In the genomic region with DNA sequence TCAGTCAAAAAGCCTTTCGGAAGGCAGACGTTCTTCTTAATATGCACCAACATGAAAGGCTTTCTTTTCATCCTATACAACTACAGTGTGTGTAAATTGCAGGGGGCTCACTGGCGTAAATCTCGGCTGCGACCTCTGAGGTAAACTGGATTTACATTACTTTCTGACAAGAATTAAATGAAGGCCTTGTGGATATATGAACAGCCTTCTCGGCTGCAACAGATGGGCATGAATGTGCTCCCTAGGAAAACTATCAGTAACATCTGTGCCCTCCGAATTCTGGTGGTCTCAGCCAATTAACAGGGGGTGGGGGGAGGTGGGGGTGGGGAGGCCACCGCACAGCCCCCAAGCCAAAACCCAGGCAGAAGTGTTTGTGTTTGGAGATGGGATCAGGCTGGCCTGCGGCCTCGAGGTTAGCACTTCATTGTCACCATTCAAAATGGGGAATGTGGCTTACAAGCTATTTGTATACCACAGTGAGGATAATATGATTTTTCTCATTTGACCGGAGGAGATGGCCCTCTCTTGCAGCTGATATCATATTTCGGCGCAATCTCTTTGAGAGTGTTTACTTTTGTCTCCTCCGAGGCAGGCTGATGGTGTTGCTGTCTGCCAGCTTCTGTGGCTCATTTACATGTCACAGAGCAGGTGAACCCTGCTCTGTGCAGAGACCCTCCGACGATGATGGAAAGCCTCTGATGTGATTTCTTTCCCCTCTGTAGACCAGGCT, we compare ENCODE assay signal across 13 mouse cellular contexts. TPM values are rescaled to one million over a fixed set of nuclear protein-coding genes. Genes with fewer than 3 reads are reported as not detected.
A peak's percentile ranks its signal among the peaks of the same experiment; 100 is the strongest.
DNase-seq lines count a peak whose midpoint lies in the region; ATAC-seq lines count a peak whose summit lies in the region.
"Had no signal": no experiment of that assay in that cellular context is flagged by ENCODE, and none has a peak within 500 bp of the region (broad histone marks: within the 10 kb centered on the region; RNA-seq: fewer than 3 reads in every experiment).

No protein-coding gene starts in this region.

- H3K4me3 ChIP-seq in embryonic facial prominence, embryonic 10.5 days: 0 out of 2 replicates have a peak overlapping the region, but pooled peaks have one; percentile 13
- H3K4me3 ChIP-seq in forebrain, embryonic 11.5 days (ENCODE audit: low read depth, low read length): no peak overlapping the region
- H3K4me3 ChIP-seq in hindbrain, embryonic 15.5 days: no peak overlapping the region
- H3K4me3 ChIP-seq in neural tube, embryonic 13.5 days: no peak overlapping the region
- H3K4me3 ChIP-seq: embryonic facial prominence, embryonic 15.5 days; heart, embryonic 13.5 days; stomach, embryonic 15.5 days had no signal

- peak overlapping the region; percentile 9; the same call in 1 of the 2 replicates for H3K4me2 ChIP-seq in forebrain, embryonic 11.5 days (ENCODE audit: low read depth, low read length, severe bottlenecking)
- H3K4me2 ChIP-seq in hindbrain, embryonic 15.5 days: no peak overlapping the region
- H3K4me2 ChIP-seq in neural tube, embryonic 13.5 days: 0 out of 2 replicates have a peak overlapping the region, but pooled peaks have one; percentile 9
- H3K4me2 ChIP-seq: embryonic facial prominence, embryonic 15.5 days; heart, embryonic 13.5 days; stomach, embryonic 15.5 days had no signal

- peaks cover 80% of the 10 kb centered on the region for H3K27me3 ChIP-seq in embryonic facial prominence, embryonic 10.5 days (replicated peaks; ENCODE audit: low read depth, poor library complexity, severe bottlenecking)
- peaks cover 9% of the 10 kb centered on the region; the same call in 1 of the 2 replicates for H3K27me3 ChIP-seq in forebrain, embryonic 11.5 days (ENCODE audit: control insufficient read depth, insufficient read depth, low read length)
- H3K27me3 ChIP-seq in hindbrain, embryonic 15.5 days: peaks cover 9% of the 10 kb centered on the region
- H3K27me3 ChIP-seq in neural tube, embryonic 13.5 days: peaks cover 64% of the 10 kb centered on the region

- H3K9me3 ChIP-seq in embryonic facial prominence, embryonic 10.5 days: peaks cover 4% of the 10 kb centered on the region; the same call in 1 of the 2 replicates
- H3K9me3 ChIP-seq in forebrain, embryonic 11.5 days (ENCODE audit: control insufficient read depth, low read length): peaks cover 3% of the 10 kb centered on the region; the same call in 1 of the 2 replicates
- no peaks in the 10 kb centered on the region for H3K9me3 ChIP-seq in hindbrain, embryonic 15.5 days
- no peaks in the 10 kb centered on the region for H3K9me3 ChIP-seq in neural tube, embryonic 13.5 days
- H3K9me3 ChIP-seq: heart, embryonic 13.5 days; stomach, embryonic 15.5 days had no signal

- peak; percentile 58 for ATAC-seq in forebrain, embryonic 11.5 days (replicated peaks; ENCODE audit: low FRiP score)
- ATAC-seq in hindbrain, embryonic 15.5 days (ENCODE audit: low FRiP score, low read depth): 0 out of 2 replicates have a peak, but pooled peaks have one; percentile 38
- no peak for ATAC-seq in neural tube, embryonic 13.5 days (ENCODE audit: low read depth)
- ATAC-seq: intestine, embryonic 16.5 days had no signal

- no peak overlapping the region for H3K9ac ChIP-seq in forebrain, embryonic 11.5 days (ENCODE audit: low read length)
- no peak overlapping the region for H3K9ac ChIP-seq in hindbrain, embryonic 15.5 days
- H3K9ac ChIP-seq in neural tube, embryonic 13.5 days: no peak overlapping the region
- H3K9ac ChIP-seq: embryonic facial prominence, embryonic 15.5 days; heart, embryonic 13.5 days; stomach, embryonic 15.5 days had no signal

- H3K27ac ChIP-seq in embryonic facial prominence, embryonic 10.5 days (replicated peaks): no peak overlapping the region
- peak overlapping the region; percentile 79 for H3K27ac ChIP-seq in forebrain, embryonic 11.5 days (ENCODE audit: low read depth, low read length)
- H3K27ac ChIP-seq in hindbrain, embryonic 15.5 days (replicated peaks): peak overlapping the region; percentile 15; the same call in 1 of the 2 replicates
- no peak overlapping the region for H3K27ac ChIP-seq in neural tube, embryonic 13.5 days (replicated peaks)
- H3K27ac ChIP-seq: embryonic facial prominence, embryonic 15.5 days; heart, embryonic 13.5 days; stomach, embryonic 15.5 days had no signal

- intact Hi-C loops in heart, postnatal 25 days (cut with DNase I): no loop called here

- whole genome bisulfite sequencing in embryonic facial prominence, embryonic 10.5 days: 11% methylated on average over 16 of the region's 16 CpGs
- 10% methylated on average over 16 of the region's 16 CpGs for WGBS in forebrain, embryonic 11.5 days
- 11% methylated on average over 16 of the region's 16 CpGs for WGBS in hindbrain, embryonic 15.5 days
- 10% methylated on average over 16 of the region's 16 CpGs for WGBS in neural tube, embryonic 13.5 days

- peak; percentile 34 for DNase-seq in embryonic facial prominence, embryonic 10.5 days (ENCODE audit: low spot score)
- peak; percentile 74 for DNase-seq in forebrain, embryonic 11.5 days (ENCODE audit: low spot score)
- no peak for DNase-seq in liver
- DNase-seq in adrenal gland, postnatal 14 days: no peak
- no peak for DNase-seq in heart, postnatal 25 days (ENCODE audit: low spot score)
- DNase-seq: adrenal gland, adult 8-10 months; kidney, postnatal 36 days had no signal

- no peaks in the 10 kb centered on the region for H3K36me3 ChIP-seq in embryonic facial prominence, embryonic 10.5 days (replicated peaks)
- no peaks in the 10 kb centered on the region for H3K36me3 ChIP-seq in forebrain, embryonic 11.5 days (ENCODE audit: control insufficient read depth, insufficient read depth, low read length)
- no peaks in the 10 kb centered on the region for H3K36me3 ChIP-seq in hindbrain, embryonic 15.5 days
- H3K36me3 ChIP-seq in neural tube, embryonic 13.5 days: no peaks in the 10 kb centered on the region
- H3K36me3 ChIP-seq: embryonic facial prominence, embryonic 15.5 days; heart, embryonic 13.5 days; stomach, embryonic 15.5 days had no signal

- peaks cover 43% of the 10 kb centered on the region for H3K4me1 ChIP-seq in embryonic facial prominence, embryonic 10.5 days
- H3K4me1 ChIP-seq in forebrain, embryonic 11.5 days (replicated peaks; ENCODE audit: control insufficient read depth, insufficient read depth, low read length): peaks cover 23% of the 10 kb centered on the region; the same call in 1 of the 2 replicates
- H3K4me1 ChIP-seq in hindbrain, embryonic 15.5 days (replicated peaks): peaks cover 28% of the 10 kb centered on the region
- H3K4me1 ChIP-seq in neural tube, embryonic 13.5 days (replicated peaks): peaks cover 50% of the 10 kb centered on the region
- H3K4me1 ChIP-seq: stomach, embryonic 15.5 days had no signal

RNA-seq across cellular contexts. Expression of gene Alpk1, which starts 34.3 kb away (rescaled TPM):
- polyA plus RNA-seq in embryonic facial prominence, embryonic 10.5 days (2016; fragmentation: Nextera tagmentation; extraction: Ambion mirVana): 0.60 and 0.83 TPM in 2 replicates
- polyA plus RNA-seq in forebrain, embryonic 11.5 days (2014; fragmentation: Nextera tagmentation; extraction: Ambion mirVana): 0.80 and 1.3 TPM in 2 replicates
- 0.68 and 0.71 TPM in 2 replicates for polyA plus RNA-seq in hindbrain, embryonic 15.5 days (2015; fragmentation: Nextera tagmentation; extraction: Ambion mirVana)
- polyA plus RNA-seq in neural tube, embryonic 13.5 days (2015; fragmentation: Nextera tagmentation; extraction: Ambion mirVana): 0.61 and 0.80 TPM in 2 replicates
- total RNA-seq in adrenal gland, postnatal 14 days (2021): 8.7 and 10.1 TPM in 2 replicates
- 1 to 10 TPM; 2.4 to 3.9 TPM for total RNA-seq in heart, postnatal 25 days (2021)

RNA-seq across cellular contexts. Expression of gene Tifa, which starts 43.5 kb away (rescaled TPM):
- 1.6 and 1.9 TPM in 2 replicates for polyA plus RNA-seq in embryonic facial prominence, embryonic 10.5 days (2016; fragmentation: Nextera tagmentation; extraction: Ambion mirVana)
- 2.9 and 3.2 TPM in 2 replicates for polyA plus RNA-seq in forebrain, embryonic 11.5 days (2014; fragmentation: Nextera tagmentation; extraction: Ambion mirVana)
- 2.9 and 3.9 TPM in 2 replicates for polyA plus RNA-seq in hindbrain, embryonic 15.5 days (2015; fragmentation: Nextera tagmentation; extraction: Ambion mirVana)
- 2.9 and 4.6 TPM in 2 replicates for polyA plus RNA-seq in neural tube, embryonic 13.5 days (2015; fragmentation: Nextera tagmentation; extraction: Ambion mirVana)
- 3.0 and 5.2 TPM in 2 replicates for total RNA-seq in adrenal gland, postnatal 14 days (2021)
- total RNA-seq in heart, postnatal 25 days (2021): 1 to 10 TPM; 2.0 to 2.2 TPM

Comparison
In these comparisons a context has a peak if more than half of its experiments do, and no peak if none do; other contexts are left out.
1. DNase-seq: peak in embryonic facial prominence, embryonic 10.5 days (single experiment) and forebrain, embryonic 11.5 days (single experiment); none in liver (single experiment), adrenal gland, postnatal 14 days (single experiment) and heart, postnatal 25 days (single experiment).
2. H3K27ac ChIP-seq: peak in forebrain, embryonic 11.5 days (single experiment) and hindbrain, embryonic 15.5 days (single experiment); none in embryonic facial prominence, embryonic 10.5 days (single experiment) and neural tube, embryonic 13.5 days (single experiment).